Mouse (Mus musculus): ENCODE measurements at regions not wholly inside any gene's neighbourhood (a gene's known extent, or its start where the extent isn't known, plus 50 kb on each side); places are given as distances from the start of the nearest gene placed in this dataset.
A peak's percentile ranks its signal among the peaks of the same experiment; 100 is the strongest.

- no peaks in the 10 kb centered on the region for H3K4me1 ChIP-seq (ENCODE audit: control insufficient read depth, insufficient read depth, low read length)
- H3K4me3 ChIP-seq (ENCODE audit: insufficient read depth, low read length), result no peak overlapping the region
- TF ChIP-seq POLR2A (IDR thresholded peaks at IDR 0.05; ENCODE audit: extremely low read depth, insufficient read depth, low read length), result no peak
- peak; percentile 68 for TF ChIP-seq CTCF (IDR thresholded peaks at IDR 0.05; ENCODE audit: extremely low read depth, insufficient read depth, low read length)
- H3K27ac ChIP-seq (ENCODE audit: insufficient read depth, low read length), result no peak overlapping the region
These were observed 168.7 kb downstream of the Klf7 start for GRCm38 (mm10) chr1:63953229-63953883.

GRCm38 (mm10) chr1:63951663-63952062, 170.4 kb downstream of the Klf7 start:
- Histone ChIP-seq H3K27ac (ENCODE audit: insufficient read depth, low read length) (no peak overlapping the region), H3K4me1 (ENCODE audit: control insufficient read depth, insufficient read depth, low read length) (no peaks in the 10 kb centered on the region), H3K4me3 (ENCODE audit: insufficient read depth, low read length) (no peak overlapping the region)
- no peak for TF ChIP-seq POLR2A (IDR thresholded peaks at IDR 0.05; ENCODE audit: extremely low read depth, insufficient read depth, low read length)
- TF ChIP-seq CTCF (IDR thresholded peaks at IDR 0.05; ENCODE audit: extremely low read depth, insufficient read depth, low read length), result no peak

DNA sequence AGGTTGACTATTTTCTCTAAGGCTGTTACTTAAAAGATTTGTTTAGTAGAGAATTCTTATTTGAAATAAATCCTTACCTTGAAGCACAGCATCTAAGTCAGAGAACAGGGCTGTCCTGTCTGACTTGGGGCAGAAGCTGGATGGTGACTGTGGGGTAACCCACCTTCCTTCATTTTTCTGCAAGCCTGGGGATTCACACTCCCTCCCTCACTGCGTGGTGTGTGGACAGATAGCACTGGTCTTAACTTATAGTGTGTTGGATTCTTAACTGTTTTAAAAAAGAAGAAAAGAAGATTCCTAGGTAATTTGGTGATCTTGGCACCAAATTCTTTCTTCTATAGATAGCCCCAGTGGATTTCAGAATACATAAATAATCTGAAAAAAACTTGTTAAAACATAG, 174.8 kb downstream of the Klf7 start:
- TF ChIP-seq POLR2A (IDR thresholded peaks at IDR 0.05; ENCODE audit: extremely low read depth, insufficient read depth, low read length) (no peak), CTCF (IDR thresholded peaks at IDR 0.05; ENCODE audit: extremely low read depth, insufficient read depth, low read length) (no peak)
- Histone ChIP-seq H3K4me1 (ENCODE audit: control insufficient read depth, insufficient read depth, low read length) (no peaks in the 10 kb centered on the region), H3K4me3 (ENCODE audit: insufficient read depth, low read length) (no peak overlapping the region), H3K27ac (ENCODE audit: insufficient read depth, low read length) (no peak overlapping the region)

- Histone ChIP-seq H3K4me1 (ENCODE audit: control insufficient read depth, insufficient read depth, low read length) (no peaks in the 10 kb centered on the region), H3K4me3 (ENCODE audit: insufficient read depth, low read length) (no peak overlapping the region), H3K27ac (ENCODE audit: insufficient read depth, low read length) (no peak overlapping the region)
- TF ChIP-seq POLR2A (IDR thresholded peaks at IDR 0.05; ENCODE audit: extremely low read depth, insufficient read depth, low read length) (no peak), CTCF (IDR thresholded peaks at IDR 0.05; ENCODE audit: extremely low read depth, insufficient read depth, low read length) (no peak)
These were observed 175.2 kb downstream of the Klf7 start for GRCm38 (mm10) chr1:63946834-63947233.

DNA sequence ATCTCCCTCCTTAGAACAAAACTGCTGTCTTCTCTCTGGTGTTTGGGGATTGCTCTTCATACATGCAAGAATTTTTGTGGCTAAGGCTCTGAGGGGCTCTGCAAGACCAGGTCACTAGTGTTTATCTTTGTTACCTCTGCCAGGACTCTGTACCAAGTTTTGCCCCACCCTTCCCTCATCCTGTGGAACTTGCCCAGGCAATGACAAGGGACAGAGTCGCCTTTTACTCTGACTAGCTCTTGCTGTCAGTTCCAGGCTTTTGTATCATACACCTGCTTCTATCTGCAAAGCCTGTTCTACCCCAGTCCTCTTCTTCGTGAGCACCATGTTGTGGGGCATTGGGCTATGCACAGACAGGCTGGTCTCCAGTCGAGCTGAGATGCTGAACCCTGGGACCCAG, 175.7 kb upstream of the 4933402D24Rik start:
- TF ChIP-seq CTCF (IDR thresholded peaks at IDR 0.05; ENCODE audit: extremely low read depth, insufficient read depth, low read length) (no peak), POLR2A (IDR thresholded peaks at IDR 0.05; ENCODE audit: extremely low read depth, insufficient read depth, low read length) (no peak)
- H3K4me3 ChIP-seq (ENCODE audit: insufficient read depth, low read length), result no peak overlapping the region
- H3K4me1 ChIP-seq (ENCODE audit: control insufficient read depth, insufficient read depth, low read length), result no peaks in the 10 kb centered on the region
- H3K27ac ChIP-seq (ENCODE audit: insufficient read depth, low read length), result no peak overlapping the region

DNA sequence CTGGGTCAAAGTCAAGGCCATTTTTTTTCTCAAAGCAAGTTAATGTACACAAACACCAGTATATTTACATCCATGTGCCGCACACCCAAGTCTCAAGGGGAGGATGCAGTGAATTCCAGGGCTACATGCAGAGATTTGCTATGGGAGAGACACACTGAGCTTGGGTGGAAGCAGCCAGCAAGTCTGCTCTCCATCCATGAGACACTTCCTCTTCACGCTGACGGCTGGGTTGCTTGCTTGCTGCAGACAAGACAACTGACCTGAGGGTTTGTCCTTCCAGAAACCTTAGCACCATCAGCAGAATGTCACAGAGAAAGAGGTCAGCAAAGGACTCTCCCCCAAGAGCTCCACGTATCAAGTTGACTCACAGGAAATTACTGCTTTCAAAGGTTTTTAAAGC, 169.3 kb upstream of the 4933402D24Rik start:
- no peak overlapping the region for H3K4me3 ChIP-seq (ENCODE audit: insufficient read depth, low read length)
- no peak for TF ChIP-seq CTCF (IDR thresholded peaks at IDR 0.05; ENCODE audit: extremely low read depth, insufficient read depth, low read length)
- no peak for TF ChIP-seq POLR2A (IDR thresholded peaks at IDR 0.05; ENCODE audit: extremely low read depth, insufficient read depth, low read length)

GRCm38 (mm10) chr1:63937480-63937879, 168.4 kb upstream of the 4933402D24Rik start:
- H3K4me1 ChIP-seq (ENCODE audit: control insufficient read depth, insufficient read depth, low read length), result no peaks in the 10 kb centered on the region; the same call in none of the 2 replicates
- no peak overlapping the region for H3K4me3 ChIP-seq (ENCODE audit: insufficient read depth, low read length)
- TF ChIP-seq CTCF (IDR thresholded peaks at IDR 0.05; ENCODE audit: extremely low read depth, insufficient read depth, low read length) (no peak), POLR2A (IDR thresholded peaks at IDR 0.05; ENCODE audit: extremely low read depth, insufficient read depth, low read length) (no peak)
- H3K27ac ChIP-seq (ENCODE audit: insufficient read depth, low read length), result no peak overlapping the region

More for the DNA sequence above, 169.3 kb upstream of the 4933402D24Rik start:
- Histone ChIP-seq H3K27ac (ENCODE audit: insufficient read depth, low read length) (no peak overlapping the region), H3K4me1 (ENCODE audit: control insufficient read depth, insufficient read depth, low read length) (no peaks in the 10 kb centered on the region; the same call in 1 of the 2 replicates)

- Histone ChIP-seq H3K4me1 (ENCODE audit: control insufficient read depth, insufficient read depth, low read length) (no peaks in the 10 kb centered on the region; the same call in none of the 2 replicates), H3K4me3 (ENCODE audit: insufficient read depth, low read length) (no peak overlapping the region), H3K27ac (ENCODE audit: insufficient read depth, low read length) (peak overlapping the region; percentile 86)
- no peak for TF ChIP-seq POLR2A (IDR thresholded peaks at IDR 0.05; ENCODE audit: extremely low read depth, insufficient read depth, low read length)
- no peak for TF ChIP-seq CTCF (IDR thresholded peaks at IDR 0.05; ENCODE audit: extremely low read depth, insufficient read depth, low read length)
These were observed 165.7 kb upstream of the 4933402D24Rik start for GRCm38 (mm10) chr1:63934570-63935280.

DNA sequence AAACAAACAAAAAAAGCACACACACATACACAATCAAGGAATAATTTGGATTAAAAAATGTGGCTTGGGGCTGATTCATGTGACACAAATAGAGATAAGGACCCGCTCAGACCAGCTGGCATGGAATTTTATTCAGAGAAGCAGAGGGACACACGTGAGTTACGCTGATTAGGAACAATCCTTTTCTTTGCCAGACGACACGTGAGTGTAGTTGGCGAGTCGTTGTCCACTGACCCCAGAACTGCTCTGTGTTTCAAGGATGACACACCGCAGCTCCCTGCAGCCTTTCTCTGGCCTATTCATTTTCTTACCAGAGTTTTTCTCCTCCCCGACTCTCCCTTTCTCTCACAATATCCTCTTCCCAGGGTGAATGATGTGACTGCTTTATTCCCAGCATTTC, 163.4 kb upstream of the 4933402D24Rik start:
- H3K4me3 ChIP-seq (ENCODE audit: insufficient read depth, low read length), result no peak overlapping the region
- no peaks in the 10 kb centered on the region; the same call in none of the 2 replicates for H3K4me1 ChIP-seq (ENCODE audit: control insufficient read depth, insufficient read depth, low read length)
- TF ChIP-seq CTCF (IDR thresholded peaks at IDR 0.05; ENCODE audit: extremely low read depth, insufficient read depth, low read length) (no peak), POLR2A (IDR thresholded peaks at IDR 0.05; ENCODE audit: extremely low read depth, insufficient read depth, low read length) (no peak)
- H3K27ac ChIP-seq (ENCODE audit: insufficient read depth, low read length), result 0 out of 2 replicates have a peak overlapping the region, but pooled peaks have one; percentile 29
